Mouse (Mus musculus) kidney, embryonic 15.5 days (tissue): ENCODE measurements around the gene Rnf144a. TPM values are rescaled to one million over a fixed set of nuclear protein-coding genes. Genes with fewer than 3 reads are reported as not detected.
"Not testable (repeated sequence)": the region's sequence is repeated elsewhere in the genome, so short reads cannot be mapped to it uniquely, and the experiment has no call there.

Source experiments
- ATAC-seq: fragments of 200-750 bp; cut with Nextera tagmentation; replicated peaks from 2 replicates; pipeline ENCODE4 v1.8.0; 2017; ENCODE audit warnings: moderate TSS enrichment; ENCODE audit not compliant: low FRiP score
- H3K27ac ChIP-seq: fragments of 300-500 bp; sonication (generic); 2 replicates; pipeline ENCODE4 v1.5.1; 2015; ENCODE audit warnings: mild to moderate bottlenecking, inconsistent platforms
- H3K27me3 ChIP-seq: fragments of 300-500 bp; sonication (generic); 2 replicates; pipeline ENCODE4 v1.6.1; 2015; ENCODE audit warnings: inconsistent platforms
- H3K36me3 ChIP-seq: fragments of 300-500 bp; sonication (generic); 2 replicates; pipeline ENCODE4 v1.6.1; 2015; ENCODE audit warnings: inconsistent platforms
- H3K4me1 ChIP-seq: fragments of 300-500 bp; sonication (generic); 2 replicates; pipeline ENCODE4 v1.6.1; 2015; ENCODE audit warnings: inconsistent platforms
- H3K4me2 ChIP-seq: fragments of 300-500 bp; sonication (generic); 2 replicates; pipeline ENCODE4 v1.6.1; 2015; ENCODE audit warnings: moderate library complexity, mild to moderate bottlenecking, inconsistent platforms
- H3K4me3 ChIP-seq: fragments of 300-500 bp; sonication (generic); replicated peaks from 2 replicates; pipeline ENCODE4 v1.5.1; 2015; ENCODE audit warnings: mild to moderate bottlenecking, inconsistent platforms
- H3K9ac ChIP-seq: fragments of 300-500 bp; sonication (generic); 2 replicates; pipeline ENCODE4 v1.6.1; 2015; ENCODE audit warnings: mild to moderate bottlenecking, inconsistent platforms
- H3K9me3 ChIP-seq: fragments of 300-500 bp; sonication (generic); replicated peaks from 2 replicates; pipeline ENCODE4 v1.6.1; 2016; ENCODE audit warnings: inconsistent platforms
- WGBS: fragments of 180-500 bp; shearing (Covaris S2); methylation state at CpG from one replicate; pipeline ENCODE4 v1.1.7; 2015; ENCODE audit warnings: mixed read lengths; 5-methylcytosine and 5-hydroxymethylcytosine counted together
- polyA plus RNA-seq: library from polyadenylated mRNA; unstranded; fragments of >200 nt; fragmentation: Nextera tagmentation; extraction: Ambion mirVana; gene quantifications from 2 replicates; pipeline ENCODE4 v1.2.1, GENCODE M21; 2015

The Rnf144a gene
- polyA plus RNA-seq, 1 experiment from 2014 or later: 36.1 TPM

- WGBS: 77% methylated on average over 4 of the region's 4 CpGs
- H3K9ac ChIP-seq: no peak overlapping the region
- H3K4me1 ChIP-seq: 0 out of 2 replicates have a peak, but pooled peaks cover 5% of the 10 kb centered on the region
- ATAC-seq: no peak
- no peak overlapping the region for H3K27ac ChIP-seq
- H3K9me3 ChIP-seq: no peaks in the 10 kb centered on the region
- H3K36me3 ChIP-seq: no peaks in the 10 kb centered on the region
- no peaks in the 10 kb centered on the region for H3K27me3 ChIP-seq
- H3K4me3 ChIP-seq: no peak overlapping the region
- no peak overlapping the region for H3K4me2 ChIP-seq
Observed at GRCm38 (mm10) chr12:26436334-26436733, 21.3 kb upstream of the Rnf144a start.

- ATAC-seq, H3K27me3 ChIP-seq, H3K27ac ChIP-seq, H3K36me3 ChIP-seq, H3K9me3 ChIP-seq, H3K4me3 ChIP-seq, H3K9ac ChIP-seq, H3K4me1 ChIP-seq, H3K4me2 ChIP-seq: not testable (repeated sequence)
- WGBS: 77% methylated on average over 2 of the region's 2 CpGs
Observed at GRCm38 (mm10) chr12:26428771-26429170, 13.7 kb upstream of the Rnf144a start.

- no peak overlapping the region for H3K4me3 ChIP-seq
- no peaks in the 10 kb centered on the region for H3K9me3 ChIP-seq
- no peak overlapping the region for H3K9ac ChIP-seq
- no peaks in the 10 kb centered on the region for H3K36me3 ChIP-seq
- no peak overlapping the region for H3K4me2 ChIP-seq
- H3K4me1 ChIP-seq: no peaks in the 10 kb centered on the region
- WGBS: 90% methylated on average over 2 of the region's 2 CpGs
- ATAC-seq: no peak
- no peak overlapping the region for H3K27ac ChIP-seq
- H3K27me3 ChIP-seq: peaks cover 2% of the 10 kb centered on the region; the same call in 1 of the 2 replicates
Observed at GRCm38 (mm10) chr12:26424841-26425240, 9.8 kb upstream of the Rnf144a start.

- Histone ChIP-seq H3K36me3 (no peaks in the 10 kb centered on the region), H3K4me1 (peaks cover 13% of the 10 kb centered on the region), H3K27ac (no peak overlapping the region), H3K9ac (no peak overlapping the region), H3K4me2 (no peak overlapping the region), H3K9me3 (no peaks in the 10 kb centered on the region), H3K27me3 (no peaks in the 10 kb centered on the region), H3K4me3 (no peak overlapping the region)
- ATAC-seq: no peak
- WGBS: 85% methylated on average over 4 of the region's 4 CpGs
Observed at GRCm38 (mm10) chr12:26418322-26418721, 3.3 kb upstream of the Rnf144a start.

- WGBS: 78% methylated on average over 7 of the region's 7 CpGs
- Histone ChIP-seq H3K9me3 (no peaks in the 10 kb centered on the region), H3K36me3 (no peaks in the 10 kb centered on the region), H3K4me1 (peaks cover 28% of the 10 kb centered on the region), H3K4me3 (no peak overlapping the region), H3K9ac (no peak overlapping the region), H3K4me2 (no peak overlapping the region), H3K27ac (no peak overlapping the region), H3K27me3 (no peaks in the 10 kb centered on the region)
- no peak for ATAC-seq
Observed at GRCm38 (mm10) chr12:26416636-26417295, 1.7 kb upstream of the Rnf144a start.

GRCm38 (mm10) chr12:26414451-26415103 is 477 bp downstream of the Rnf144a start:
- Histone ChIP-seq H3K9me3 (no peaks in the 10 kb centered on the region), H3K4me2 (peak overlapping the region; percentile 80), H3K27me3 (no peaks in the 10 kb centered on the region), H3K4me3 (peak overlapping the region; percentile 87), H3K4me1 (peaks cover 48% of the 10 kb centered on the region), H3K36me3 (peaks cover 5% of the 10 kb centered on the region; the same call in 1 of the 2 replicates), H3K9ac (peak overlapping the region; percentile 91), H3K27ac (peak overlapping the region; percentile 63)
- peak; percentile 74 for ATAC-seq
- WGBS: under 1% methylated on average over 61 of the region's 64 CpGs

- H3K27me3 ChIP-seq: no peaks in the 10 kb centered on the region
- peak; percentile 3; the same call in 1 of the 2 replicates for ATAC-seq
- peak overlapping the region; percentile 80 for H3K4me2 ChIP-seq
- 6% methylated on average over 8 of the region's 8 CpGs for WGBS
- H3K36me3 ChIP-seq: peaks cover 5% of the 10 kb centered on the region; the same call in 1 of the 2 replicates
- no peaks in the 10 kb centered on the region for H3K9me3 ChIP-seq
- H3K27ac ChIP-seq: 0 out of 2 replicates have a peak overlapping the region, but pooled peaks have one; percentile 63
- H3K4me3 ChIP-seq: peak overlapping the region; percentile 87
- H3K9ac ChIP-seq: peak overlapping the region; percentile 91
- peaks cover 52% of the 10 kb centered on the region for H3K4me1 ChIP-seq
Observed at GRCm38 (mm10) chr12:26413961-26414411, 1.1 kb downstream of the Rnf144a start.

GRCm38 (mm10) chr12:26412802-26413201 is 2.3 kb downstream of the Rnf144a start:
- Histone ChIP-seq H3K4me2 (peak overlapping the region; percentile 80), H3K36me3 (peaks cover 11% of the 10 kb centered on the region; the same call in 1 of the 2 replicates), H3K9me3 (no peaks in the 10 kb centered on the region), H3K27ac (0 out of 2 replicates have a peak overlapping the region, but pooled peaks have one; percentile 3), H3K27me3 (no peaks in the 10 kb centered on the region), H3K4me1 (peaks cover 53% of the 10 kb centered on the region), H3K4me3 (peak overlapping the region; percentile 87), H3K9ac (no peak overlapping the region; the same call in 1 of the 2 replicates)
- no peak for ATAC-seq
- 67% methylated on average over 6 of the region's 6 CpGs for WGBS

GRCm38 (mm10) chr12:26411841-26412450 is 3.1 kb downstream of the Rnf144a start:
- Histone ChIP-seq H3K36me3 (peaks cover 11% of the 10 kb centered on the region; the same call in 1 of the 2 replicates), H3K27me3 (no peaks in the 10 kb centered on the region), H3K4me2 (peak overlapping the region; percentile 80), H3K9ac (no peak overlapping the region), H3K4me1 (peaks cover 56% of the 10 kb centered on the region), H3K4me3 (peak overlapping the region; percentile 87), H3K27ac (no peak overlapping the region), H3K9me3 (no peaks in the 10 kb centered on the region)
- no peak for ATAC-seq
- WGBS: 61% methylated on average over 10 of the region's 10 CpGs

GRCm38 (mm10) chr12:26410443-26410842 is 4.6 kb downstream of the Rnf144a start:
- Histone ChIP-seq H3K4me2 (no peak overlapping the region), H3K27ac (peak overlapping the region; percentile 2; the same call in 1 of the 2 replicates), H3K9ac (no peak overlapping the region), H3K4me3 (no peak overlapping the region), H3K4me1 (peaks cover 62% of the 10 kb centered on the region), H3K9me3 (no peaks in the 10 kb centered on the region), H3K27me3 (no peaks in the 10 kb centered on the region), H3K36me3 (peaks cover 14% of the 10 kb centered on the region)
- no peak for ATAC-seq
- 79% methylated on average over 3 of the region's 3 CpGs for WGBS

- H3K9ac ChIP-seq: no peak overlapping the region
- no peak overlapping the region for H3K4me2 ChIP-seq
- no peak overlapping the region for H3K27ac ChIP-seq
- no peak overlapping the region for H3K4me3 ChIP-seq
- H3K4me1 ChIP-seq: peaks cover 70% of the 10 kb centered on the region
- H3K27me3 ChIP-seq: no peaks in the 10 kb centered on the region
- no peaks in the 10 kb centered on the region for H3K9me3 ChIP-seq
- WGBS: 70% methylated on average over 9 of the region's 9 CpGs
- ATAC-seq: no peak
- peaks cover 21% of the 10 kb centered on the region for H3K36me3 ChIP-seq
Observed at GRCm38 (mm10) chr12:26408707-26409106, 6.3 kb downstream of the Rnf144a start.
